Mouse (Mus musculus): ENCODE results near the gene Flii.

Flii gene

GRCm38 (mm10) chr11:60696165-60696564 lies 30.9 kb downstream of the Flii start:
- in situ Hi-C loops (cut with MboI, MseI): loop anchor here (5.0 kb wide), 1 partner anchor 81 kb away; the partner anchor contains the start of genes Smcr8 and Top3a
